Mouse (Mus musculus) kidney, postnatal 36 days (tissue): ENCODE data around the gene Dgcr6.
A peak's percentile ranks its signal among the peaks of the same experiment; 100 is the strongest.
"Not testable (repeated sequence)": the region's sequence is repeated elsewhere in the genome, so short reads cannot be mapped to it uniquely, and the experiment has no call there.

ENCODE experiments used
- DNase-seq, 2 experiments: peaks; one replicate each; pipeline ENCODE4 v3.0.0; 2021 to 2022; ENCODE audit warnings: mixed read lengths in 2 of 2

Gene Dgcr6

DNA sequence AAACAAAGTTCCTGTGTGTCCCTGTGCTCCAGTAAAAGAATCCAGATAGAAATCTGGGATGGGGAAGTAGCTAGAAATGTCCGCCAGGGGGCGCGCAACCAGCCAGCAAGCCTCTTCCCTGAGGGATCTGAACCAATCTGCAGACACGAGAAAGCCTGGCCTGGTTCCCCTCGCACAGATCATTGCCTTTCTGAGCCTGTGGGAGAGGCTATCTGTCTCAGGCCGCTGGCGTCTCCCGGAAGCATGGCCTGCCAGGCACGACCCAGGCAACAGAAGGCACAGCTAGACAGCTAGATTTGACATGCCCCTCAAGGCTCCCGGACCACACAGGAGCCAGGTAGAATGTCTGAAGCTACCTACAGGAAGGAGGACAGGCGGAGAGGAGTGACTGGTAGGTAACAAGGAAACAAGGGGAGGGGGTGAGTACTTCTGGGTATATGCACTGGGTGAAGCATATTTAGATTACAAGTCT is at the start of gene Dgcr6:
Gene Dgcr6, plus strand, starts transcription at position 130 of the 472 bp plus-strand sequence.
- peak; percentile 85 to 92 for DNase-seq

DNA sequence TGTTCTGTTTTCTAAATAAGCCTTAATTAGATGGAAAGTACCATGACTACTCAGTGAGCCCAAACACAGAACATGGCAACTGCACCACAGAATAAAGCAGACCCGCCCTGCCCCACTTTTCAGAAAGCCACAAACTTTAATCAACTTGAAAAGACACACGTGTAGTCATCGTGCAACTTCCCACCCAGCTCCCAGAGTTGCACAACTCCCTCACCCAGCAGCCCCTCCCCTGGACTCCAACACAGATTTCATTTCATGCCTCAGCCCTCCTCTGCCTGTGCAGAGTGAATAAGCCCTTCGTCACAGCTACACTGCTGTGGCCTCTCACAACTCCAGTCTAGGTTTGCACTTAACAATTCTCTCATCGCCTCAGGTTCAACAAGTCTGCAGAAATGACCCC is 48.1 kb upstream of the Dgcr6 start:
- no peak for DNase-seq

DNA sequence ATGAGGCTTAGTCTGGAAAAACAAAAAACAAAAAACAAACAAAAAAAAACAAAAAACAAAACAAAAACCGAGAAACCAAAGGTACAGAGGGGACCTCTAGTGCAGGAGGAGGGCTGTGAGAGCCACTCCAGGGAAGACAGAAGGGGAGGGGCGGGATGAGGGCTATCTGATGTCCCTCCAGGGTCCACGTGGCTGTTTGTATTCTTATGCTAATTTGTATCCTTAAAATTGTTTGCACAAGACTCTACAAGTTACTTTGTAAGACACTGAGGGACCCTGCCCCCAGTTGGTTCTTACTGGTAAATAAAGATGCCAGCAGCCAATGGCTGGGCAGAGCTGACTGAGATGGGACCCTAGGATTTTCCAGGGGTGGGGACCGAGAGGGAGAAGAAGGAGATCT is 45.6 kb upstream of the Dgcr6 start:
- no peak for DNase-seq

DNA sequence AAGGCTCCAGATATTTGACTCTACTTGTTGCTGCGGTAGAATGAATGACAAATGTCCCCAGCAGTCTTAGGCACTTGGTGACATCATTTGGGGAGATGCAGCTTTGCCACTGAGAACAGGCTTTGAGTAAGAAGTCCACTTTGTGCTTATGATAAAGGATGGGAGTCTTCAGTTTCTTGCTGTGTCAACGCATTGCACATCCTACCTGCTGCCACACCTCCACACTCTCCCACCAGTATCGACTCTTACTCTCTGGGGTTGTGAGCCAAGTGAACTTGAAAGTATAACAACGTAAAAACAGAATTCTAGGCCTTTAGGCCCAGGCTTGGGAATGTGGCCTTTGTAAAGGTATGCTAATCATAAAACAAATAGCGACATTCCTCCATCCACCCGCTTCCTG is 41.6 kb upstream of the Dgcr6 start:
- DNase-seq, result no peak

DNA sequence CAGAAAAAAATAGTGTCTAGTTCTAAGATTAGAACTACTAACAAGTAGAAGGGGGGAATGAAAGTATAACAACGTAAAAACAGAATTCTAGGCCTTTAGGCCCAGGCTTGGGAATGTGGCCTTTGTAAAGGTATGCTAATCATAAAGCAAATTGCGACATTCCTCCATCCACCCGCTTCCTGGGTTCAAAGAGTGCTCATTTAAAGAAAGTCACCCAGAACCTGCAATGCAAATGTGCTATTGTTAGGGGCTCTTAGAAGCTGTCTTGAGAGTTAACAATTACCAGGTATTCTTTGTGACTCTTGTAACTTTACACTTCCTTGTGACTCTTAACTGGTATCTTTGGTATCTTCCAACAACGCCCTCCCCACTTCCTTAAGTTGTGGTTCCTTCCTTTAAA is 36.2 kb upstream of the Dgcr6 start:
- not testable (repeated sequence) for DNase-seq

DNA sequence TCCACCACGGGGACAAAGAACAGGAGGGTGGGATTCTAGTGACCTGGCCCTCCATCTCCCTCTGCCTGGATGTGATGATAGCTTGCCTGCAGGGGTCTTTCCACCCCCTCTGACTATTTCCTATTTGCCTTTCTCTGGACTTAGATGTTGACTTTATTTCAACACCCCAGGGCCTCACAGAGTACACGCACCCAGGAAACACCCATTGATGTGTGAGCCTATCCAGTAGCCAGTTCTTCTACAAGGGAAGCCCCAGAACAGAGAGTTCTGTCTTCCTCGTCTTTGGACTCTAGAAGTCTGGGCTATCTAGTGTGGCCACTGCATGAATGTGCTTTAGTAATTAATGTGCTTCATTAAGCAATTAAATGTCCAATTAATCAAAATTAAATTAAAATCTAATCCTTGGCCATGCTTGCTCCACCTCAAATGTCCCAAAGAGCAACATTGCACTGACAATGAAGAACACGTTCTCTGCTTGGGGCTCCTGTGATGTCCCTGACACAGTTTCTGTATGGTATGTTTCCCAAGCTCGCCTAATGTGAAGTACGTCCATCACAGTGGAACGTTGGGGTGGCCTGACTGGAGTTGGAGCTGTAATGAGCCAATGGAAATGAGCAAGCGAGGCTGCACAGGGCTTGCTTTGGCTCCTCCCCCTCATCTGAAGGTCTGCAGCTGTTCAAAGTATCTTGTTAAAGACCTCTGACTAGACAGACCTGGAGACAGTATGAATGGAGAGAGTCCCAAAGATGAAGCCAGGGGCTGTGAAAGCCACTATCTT is 29.7 kb upstream of the Dgcr6 start:
- no peak for DNase-seq

DNA sequence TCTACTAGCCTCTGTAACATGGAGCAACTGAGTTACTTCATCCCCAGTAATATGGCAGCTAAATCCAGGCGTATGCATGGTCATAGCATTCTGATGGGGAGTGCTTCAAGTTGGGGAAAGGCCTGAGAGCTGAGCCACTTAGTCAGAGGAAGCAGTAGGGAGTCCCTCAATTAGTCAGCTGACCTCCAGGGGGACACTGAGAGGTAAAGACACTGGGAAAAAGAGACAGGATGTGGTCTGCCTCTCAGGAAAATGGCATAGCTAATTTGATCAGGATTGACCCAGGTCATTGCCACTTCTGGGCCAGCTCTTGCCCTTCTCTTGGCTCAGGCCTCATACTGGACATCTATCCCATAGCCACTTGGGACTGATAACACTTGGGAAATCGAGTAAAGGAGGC is 25.3 kb upstream of the Dgcr6 start:
- no peak for DNase-seq

DNA sequence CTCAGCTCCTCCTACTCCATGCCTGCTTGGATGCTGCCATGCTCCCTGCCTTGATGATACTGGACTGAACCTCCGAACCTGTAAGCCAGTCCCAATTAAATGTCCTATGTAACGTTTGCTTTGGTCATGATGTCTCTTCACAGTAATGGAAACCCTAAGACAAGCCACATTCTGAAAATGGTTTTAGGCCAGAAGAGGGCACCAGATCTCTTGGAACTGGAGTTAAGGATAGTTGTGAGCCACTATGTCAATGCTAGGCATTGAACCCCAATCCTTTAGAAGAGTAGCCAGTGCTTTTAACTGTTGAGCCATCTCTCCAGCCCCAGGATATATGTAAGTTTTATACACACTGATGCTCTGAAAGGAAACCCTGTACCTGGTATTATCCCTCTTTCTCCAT is 20.9 kb upstream of the Dgcr6 start:
- DNase-seq, result peak; percentile 63 to 73

DNA sequence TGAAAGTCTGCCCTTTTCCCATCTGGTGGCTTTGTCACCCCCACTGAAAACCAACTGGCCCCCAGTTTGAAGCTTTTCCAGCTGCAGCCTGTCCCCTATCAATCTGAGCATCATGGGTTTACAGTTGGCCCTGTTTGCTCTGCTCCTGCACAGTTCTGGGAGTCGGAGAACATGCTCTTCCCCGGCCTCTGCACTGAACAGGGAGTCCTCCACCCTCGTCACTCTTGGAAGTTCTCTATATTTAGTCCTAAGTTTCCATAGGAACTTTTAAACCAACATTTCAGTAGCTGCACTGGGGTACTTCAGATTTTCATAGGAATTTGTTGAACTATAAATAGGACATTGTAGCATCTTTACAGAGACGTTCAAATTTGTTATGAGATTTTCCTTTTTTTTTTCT is 19.4 kb upstream of the Dgcr6 start:
- no peak for DNase-seq

DNA sequence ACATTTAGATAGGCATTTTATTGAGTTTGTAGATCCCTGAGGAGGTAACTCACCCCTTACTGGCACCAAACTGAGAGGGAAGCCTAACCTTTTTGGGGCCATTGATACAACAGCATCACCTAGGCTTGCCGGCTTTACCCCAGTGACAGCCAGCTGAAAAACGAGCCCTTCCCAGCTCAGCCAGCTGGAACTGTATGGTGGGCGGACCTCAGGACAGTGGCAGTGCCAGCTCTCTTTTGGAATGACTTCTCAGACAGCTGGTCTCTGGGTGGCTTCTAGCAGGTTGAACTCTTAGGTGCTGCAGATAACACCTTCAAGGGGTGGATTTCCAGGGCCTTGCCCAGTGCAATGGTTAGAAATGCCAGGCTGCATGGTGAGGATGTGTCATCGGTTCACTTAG is 18.4 kb upstream of the Dgcr6 start:
- DNase-seq, result no peak

DNA sequence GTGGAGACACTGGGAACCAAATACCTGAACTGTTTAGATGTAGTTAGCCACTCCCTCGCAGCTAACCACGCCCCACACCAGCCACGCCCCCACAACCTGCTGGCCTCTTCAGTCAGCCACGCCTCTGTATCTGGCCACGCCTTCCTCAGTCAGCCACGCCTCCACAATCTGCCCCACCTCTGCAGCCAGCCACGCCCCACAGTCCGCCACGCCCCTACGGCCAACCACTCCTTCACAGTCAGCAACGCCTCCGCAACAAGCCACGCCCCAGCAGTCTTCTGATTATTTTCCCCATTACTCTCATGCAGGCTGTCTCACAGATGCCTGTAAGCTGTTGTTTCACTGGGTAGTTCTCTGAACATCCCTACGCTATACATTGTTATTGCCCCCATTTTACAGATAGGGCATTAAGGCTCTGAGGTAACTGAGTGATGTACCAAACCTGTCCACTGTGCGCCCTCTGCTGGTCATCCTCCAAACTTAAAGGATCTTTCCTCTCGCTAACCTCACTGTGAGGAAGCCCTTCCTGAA is 16.2 kb upstream of the Dgcr6 start:
- peak; percentile 57 to 83 for DNase-seq

DNA sequence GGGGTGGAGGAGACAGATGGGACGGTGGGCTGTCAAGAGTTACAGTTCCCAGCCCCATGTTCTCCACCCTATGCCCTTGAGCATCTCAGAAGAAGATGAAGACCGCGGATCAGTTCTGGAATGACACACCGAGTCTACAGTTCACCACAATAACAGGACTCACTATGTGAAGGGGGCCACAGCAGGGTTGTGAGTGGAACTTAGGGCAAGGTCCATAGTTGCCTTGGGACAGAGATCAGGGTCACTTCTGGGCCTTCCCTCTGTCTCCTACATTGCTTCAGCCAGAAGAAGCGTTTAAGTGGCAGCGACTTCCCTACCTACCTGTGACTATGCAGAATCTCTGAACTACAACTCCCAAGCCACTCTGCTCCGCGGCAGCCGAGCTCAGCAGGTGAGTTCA is 15.6 kb upstream of the Dgcr6 start:
- no peak for DNase-seq

DNA sequence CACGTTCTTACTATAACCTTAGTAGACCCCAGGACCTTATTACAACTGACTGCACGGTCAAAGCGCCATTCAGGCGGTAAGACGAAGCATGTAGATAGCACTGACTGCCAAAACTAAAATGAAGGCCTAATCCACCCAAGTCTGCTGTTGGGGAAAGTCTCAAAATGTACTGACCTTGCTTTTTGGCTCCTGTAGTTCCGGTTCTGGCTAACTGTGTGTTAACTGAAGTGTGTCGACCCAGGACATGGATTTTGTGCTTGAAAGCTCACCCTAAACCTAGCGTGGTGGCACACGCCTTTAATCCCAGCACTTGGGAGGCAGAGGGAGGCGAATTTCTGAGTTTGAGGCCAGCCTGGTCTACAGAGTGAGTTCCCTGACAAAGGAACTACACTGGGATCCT is 7.7 kb upstream of the Dgcr6 start:
- DNase-seq, result peak; percentile 58 to 68

DNA sequence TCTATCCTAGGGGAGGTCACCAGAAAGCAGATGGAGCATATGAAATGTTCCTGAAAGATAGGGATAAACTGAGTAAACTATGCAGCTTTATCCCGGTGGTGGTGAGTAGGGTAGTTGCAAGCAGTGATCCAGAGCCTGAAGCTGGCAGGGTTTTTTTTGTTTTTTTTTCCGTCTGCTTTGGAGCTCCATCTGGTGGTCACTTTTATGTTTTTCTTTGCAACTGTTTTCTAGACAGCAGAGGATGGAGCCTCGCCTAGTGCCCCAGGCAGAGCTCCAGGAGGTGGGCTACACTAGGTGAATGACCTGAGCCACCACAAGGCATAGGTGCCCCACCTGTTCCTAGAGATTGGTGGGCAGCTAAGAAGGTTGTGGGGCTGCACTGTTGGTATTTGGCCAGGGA is 5.0 kb upstream of the Dgcr6 start:
- peak; percentile 47 to 61 for DNase-seq

DNA sequence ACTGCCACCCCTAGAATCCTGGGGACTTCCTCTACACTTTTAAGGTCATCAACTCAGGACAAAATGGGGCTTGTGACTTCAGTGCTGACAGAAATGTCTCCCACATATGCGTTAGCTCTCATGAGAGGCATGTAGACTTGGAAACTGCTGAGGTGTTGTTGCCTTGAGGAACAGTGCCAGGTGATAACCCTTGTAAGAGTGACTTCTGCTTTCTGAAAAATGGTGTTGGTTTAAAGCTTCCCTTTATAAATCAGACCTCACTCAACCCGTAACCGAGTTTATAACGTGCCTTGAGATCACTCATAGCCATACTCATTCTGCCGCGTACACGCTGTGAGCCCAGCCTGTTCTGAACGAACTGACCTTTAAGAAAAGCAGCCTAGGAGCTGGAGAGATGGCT is 4.6 kb upstream of the Dgcr6 start:
- no peak for DNase-seq

DNA sequence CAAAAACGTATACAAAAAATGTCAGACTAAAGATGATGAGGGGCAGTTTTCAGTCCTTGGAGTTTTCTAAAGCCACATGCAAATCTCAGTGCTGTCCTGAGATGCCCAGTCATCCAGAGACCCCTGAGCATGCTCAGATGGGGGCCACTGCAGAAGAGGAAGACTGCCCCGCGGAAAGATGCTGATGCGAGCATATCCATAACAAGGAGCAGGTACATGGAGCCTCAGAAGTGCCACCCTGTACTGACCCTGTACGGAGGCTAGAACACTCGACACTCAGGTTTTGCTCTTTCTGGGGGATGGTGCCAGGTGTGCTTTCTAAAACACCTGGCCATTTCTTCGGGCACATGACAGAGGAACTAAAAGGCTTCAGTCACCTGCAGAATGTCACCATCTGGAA is 338 bp upstream of the Dgcr6 start:
- DNase-seq, result no peak

DNA sequence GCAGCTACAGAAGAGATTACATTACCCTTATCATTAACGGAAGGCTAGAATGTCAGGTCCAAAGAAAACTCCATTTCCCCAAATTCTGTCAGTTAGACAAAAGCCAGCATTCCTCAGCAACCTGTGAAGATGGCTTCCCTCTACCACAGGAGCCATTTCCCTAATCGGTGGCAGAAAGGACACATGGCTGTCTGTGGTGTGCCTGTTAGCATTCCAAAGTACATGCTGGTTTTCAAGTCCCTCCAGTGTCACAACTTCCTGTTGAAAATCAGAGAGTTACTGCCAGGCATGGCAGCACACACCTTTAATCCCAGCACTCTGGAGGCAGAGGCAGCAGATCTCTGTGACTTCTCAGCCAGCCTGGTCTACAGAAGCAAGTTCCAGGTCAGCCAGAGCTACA is 3.6 kb downstream of the Dgcr6 start:
- no peak for DNase-seq

DNA sequence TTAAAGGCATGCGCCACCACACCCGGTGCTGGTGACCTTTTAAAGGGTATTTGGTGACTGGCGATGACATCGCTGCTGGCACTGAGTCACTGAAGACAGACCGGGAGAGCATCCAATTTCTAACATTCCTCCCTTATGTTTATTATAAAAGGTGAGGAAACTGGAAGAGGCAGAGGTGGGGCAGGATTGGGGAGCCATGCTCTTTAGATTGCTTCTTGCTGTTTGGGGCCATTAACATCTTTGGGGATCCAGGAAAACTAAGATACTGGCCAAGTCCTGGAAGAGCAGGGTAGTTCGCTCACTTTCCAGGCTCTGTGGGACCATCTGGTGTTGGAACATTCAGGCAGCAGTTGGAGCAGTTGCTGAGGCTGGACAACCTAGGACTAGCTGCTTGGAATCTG is 5.7 kb downstream of the Dgcr6 start:
- DNase-seq, result no peak

DNA sequence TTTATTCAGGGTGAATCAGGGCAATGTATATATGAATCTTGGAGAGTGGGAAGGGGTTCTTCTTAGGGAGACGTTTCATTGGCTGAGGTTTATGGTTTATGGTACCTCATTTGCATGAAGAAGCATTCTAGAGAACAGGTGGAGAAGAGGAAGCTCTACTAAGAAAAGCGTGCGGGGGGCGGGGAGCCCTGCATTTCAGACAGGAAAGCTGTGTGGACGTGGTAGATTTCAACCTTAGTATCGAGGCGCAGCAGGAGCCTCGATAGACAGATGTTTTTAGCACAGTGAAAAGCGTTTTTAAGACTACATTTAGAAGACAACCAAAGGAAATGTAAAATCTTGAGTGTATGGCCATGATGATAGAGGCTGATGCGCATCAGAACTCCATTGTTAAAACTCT is 6.6 kb downstream of the Dgcr6 start:
- no peak for DNase-seq

DNA sequence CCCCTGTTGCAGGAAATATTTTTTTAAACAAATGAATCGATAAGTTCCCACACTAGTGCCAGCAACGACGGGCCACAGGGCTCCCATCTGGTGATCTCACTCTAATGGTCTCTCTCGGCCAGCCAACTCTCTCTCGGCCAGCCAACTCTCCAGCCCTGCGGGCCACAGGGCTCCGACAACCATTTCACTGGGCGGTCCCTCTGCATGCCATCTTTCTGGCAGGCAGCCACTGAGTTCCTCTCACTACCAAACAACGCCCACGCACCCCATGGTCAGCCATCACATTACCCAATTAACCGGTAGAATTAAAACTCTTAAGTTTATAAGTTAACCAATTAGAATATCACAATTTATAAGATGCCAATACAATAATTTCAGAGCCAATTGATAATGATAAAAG is 8.5 kb downstream of the Dgcr6 start:
- no peak for DNase-seq

DNA sequence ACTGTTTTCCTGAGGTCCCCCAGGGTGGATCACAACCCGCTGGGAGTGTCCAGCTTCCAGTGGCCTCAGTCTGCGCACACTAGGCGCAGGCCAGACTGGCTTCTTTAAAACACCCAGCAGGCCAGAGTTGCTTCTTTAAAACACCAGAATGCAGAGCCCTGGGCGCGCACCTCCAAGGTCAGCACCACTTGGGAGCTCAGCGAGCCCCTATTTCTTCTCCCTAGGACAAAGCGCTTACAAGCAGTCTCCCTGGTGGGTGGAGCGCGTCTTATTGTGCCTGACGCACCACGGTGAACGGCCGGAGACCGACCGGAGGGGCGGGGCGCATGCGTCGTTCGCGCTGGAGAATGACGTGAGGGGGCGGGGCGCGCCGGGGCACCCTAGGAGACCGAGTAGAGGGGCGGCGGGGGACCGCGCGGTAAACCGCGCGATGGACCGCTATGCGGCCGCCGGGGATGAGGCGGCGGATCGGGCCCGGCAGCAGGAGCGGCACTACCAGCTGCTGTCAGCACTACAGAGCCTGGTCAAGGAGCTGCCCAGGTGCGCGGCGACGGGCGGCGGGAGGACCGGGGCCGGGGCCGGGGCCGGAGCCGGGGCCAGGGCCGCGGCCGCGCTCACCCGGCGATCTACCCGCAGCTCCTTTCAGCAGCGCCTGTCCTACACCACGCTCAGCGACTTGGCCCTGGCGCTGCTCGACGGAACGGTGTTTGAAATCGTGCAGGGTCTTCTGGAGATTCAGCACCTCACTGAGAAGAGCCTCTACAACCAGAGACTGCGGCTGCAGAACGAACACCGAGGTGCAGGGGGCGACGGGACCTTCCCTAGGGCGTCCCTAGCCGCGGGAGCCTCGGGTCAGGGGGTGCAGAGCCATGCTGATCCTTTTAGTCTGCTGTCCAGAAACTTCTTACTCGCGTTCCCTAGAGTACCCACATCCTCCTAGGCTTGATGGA is 13.7 kb downstream of the Dgcr6 start:
- DNase-seq, result peak; percentile 95 to 99

DNA sequence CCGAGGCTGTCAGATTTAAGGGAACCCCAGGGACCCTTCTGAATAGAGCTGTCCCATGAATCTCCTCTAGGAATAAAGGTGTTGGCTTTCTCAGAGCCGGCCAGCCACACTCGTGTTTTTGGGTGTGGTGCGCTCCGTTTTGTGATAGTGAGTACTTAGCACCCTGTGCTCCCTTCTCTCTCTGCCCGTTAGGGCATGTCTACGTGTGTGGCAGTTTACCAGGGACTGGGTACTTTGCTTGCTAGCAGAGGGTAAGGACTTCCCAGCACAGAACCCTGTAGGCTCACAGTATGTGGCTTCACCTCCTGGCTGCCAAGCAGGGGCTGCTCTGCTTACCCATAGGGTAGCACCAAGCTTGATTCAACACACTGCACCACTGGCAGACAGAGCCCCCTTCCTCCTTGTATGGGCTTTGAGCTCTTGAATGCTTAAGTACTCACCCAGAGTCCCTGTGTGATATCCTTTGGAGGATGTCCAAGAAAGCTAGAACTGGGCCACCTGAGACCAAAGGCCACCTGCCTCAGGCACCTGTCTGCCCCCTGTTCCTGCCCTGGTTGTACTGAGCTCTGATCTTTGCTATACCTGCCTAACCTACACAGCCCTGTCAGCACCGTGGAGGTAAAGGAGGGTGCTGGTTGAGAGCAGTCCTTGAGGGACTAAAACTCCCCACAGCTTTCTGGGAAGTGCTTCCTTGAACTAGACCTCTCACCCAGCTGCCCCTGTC is 16.2 kb downstream of the Dgcr6 start:
- no peak for DNase-seq

DNA sequence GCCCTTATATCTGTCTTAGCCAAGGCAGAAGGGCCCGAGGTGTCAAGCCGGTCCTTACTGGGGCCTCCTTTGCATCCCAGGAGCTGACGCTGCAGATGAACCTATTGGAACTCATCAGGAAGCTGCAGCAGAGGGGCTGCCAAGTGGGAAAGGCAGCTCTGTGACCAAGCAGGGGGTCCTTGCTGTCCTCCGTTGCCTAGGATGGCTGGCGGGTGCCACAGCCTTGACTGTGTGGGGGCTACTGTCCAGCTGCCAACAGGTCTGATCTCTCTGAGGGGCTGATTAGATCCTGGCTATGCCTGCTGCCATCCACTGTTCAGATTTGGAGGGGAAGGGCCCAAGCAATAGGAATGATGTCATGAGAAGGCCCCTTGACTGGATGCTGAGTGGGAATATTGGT is 18.1 kb downstream of the Dgcr6 start:
- no peak for DNase-seq
